8 mouse cellular contexts compared by ENCODE assay signal in genomic region chr8:11003917-11004470, GRCm38 (mm10). TPM values are rescaled to one million over a fixed set of nuclear protein-coding genes. Genes with fewer than 3 reads are reported as not detected.
DNase-seq lines count a peak whose midpoint lies in the region; ATAC-seq and TF ChIP-seq lines count a peak whose summit lies in the region.

No protein-coding gene starts in this region.

- peak overlapping the region; percentile 86 for H3K4me2 ChIP-seq in forebrain, postnatal 0 days (ENCODE audit: low read depth)
- H3K4me2 ChIP-seq in liver, embryonic 13.5 days = peak overlapping the region; percentile 97

- H3K4me1 ChIP-seq in heart, adult 2 months (ENCODE audit: control insufficient read depth, insufficient read depth, low read length) = peaks cover 15% of the 10 kb centered on the region
- peaks cover 60% of the 10 kb centered on the region for H3K4me1 ChIP-seq in forebrain, postnatal 0 days (ENCODE audit: insufficient read depth)
- H3K4me1 ChIP-seq in liver, embryonic 13.5 days (replicated peaks) = peaks cover 77% of the 10 kb centered on the region

- 48% methylated on average over 7 of the region's 7 CpGs for WGBS in heart, adult 2 months
- WGBS in forebrain, postnatal 0 days = 34% methylated on average over 7 of the region's 7 CpGs
- 54% methylated on average over 7 of the region's 7 CpGs for WGBS in liver, embryonic 13.5 days (ENCODE audit: insufficient replicate concordance)

- no peaks in the 10 kb centered on the region for H3K9me3 ChIP-seq in forebrain, postnatal 0 days (ENCODE audit: low read length)
- no peaks in the 10 kb centered on the region for H3K9me3 ChIP-seq in liver, embryonic 13.5 days (replicated peaks)

- intact Hi-C loops in heart, adult 2 months (cut with DNase I) = loop anchor here (5.0 kb wide), 1 partner anchor 52 kb away; no protein-coding TSS in a partner anchor
- intact Hi-C loops in heart, postnatal 14 days (cut with DNase I) = loop anchor here (5.0 kb wide), 1 partner anchor 42 kb away; no protein-coding TSS in a partner anchor

- ATAC-seq in forebrain, postnatal 0 days = no peak
- no peak for ATAC-seq in liver, embryonic 13.5 days (ENCODE audit: low read depth)

- 0 out of 2 replicates have a peak, but pooled peaks cover 2% of the 10 kb centered on the region for H3K79me2 ChIP-seq in heart, adult 2 months (replicated peaks; ENCODE audit: control insufficient read depth, insufficient read depth, low read length)

- H3K9ac ChIP-seq in heart, adult 2 months (ENCODE audit: low read depth, low read length) = peak overlapping the region; percentile 48
- H3K9ac ChIP-seq in forebrain, postnatal 0 days = peak overlapping the region; percentile 45
- H3K9ac ChIP-seq in liver, embryonic 13.5 days = peak overlapping the region; percentile 97

- H3K27ac ChIP-seq in heart, adult 2 months = no peak overlapping the region; the same call in 1 of the 2 replicates
- no peak overlapping the region for H3K27ac ChIP-seq in forebrain, postnatal 0 days (ENCODE audit: low read depth, low read length)
- H3K27ac ChIP-seq in liver, embryonic 13.5 days = peak overlapping the region; percentile 75

- TF ChIP-seq POLR2A in heart, adult 2 months (IDR thresholded peaks at IDR 0.05; ENCODE audit: insufficient read depth, low read depth, low read length) = no peak

- no peak for TF ChIP-seq CTCF in heart, adult 2 months (IDR thresholded peaks at IDR 0.05)
- no peak for TF ChIP-seq CTCF in forebrain, postnatal 0 days (IDR thresholded peaks at IDR 0.05; ENCODE audit: low read depth)

- no peak for TF ChIP-seq EP300 in heart, adult 2 months (IDR thresholded peaks at IDR 0.05; ENCODE audit: insufficient read depth, low read depth, low read length)

- no peaks in the 10 kb centered on the region for H3K36me3 ChIP-seq in heart, adult 2 months (ENCODE audit: control insufficient read depth, insufficient read depth, low read length)
- H3K36me3 ChIP-seq in forebrain, postnatal 0 days (ENCODE audit: insufficient read depth) = no peaks in the 10 kb centered on the region; the same call in 1 of the 2 replicates
- peaks cover 43% of the 10 kb centered on the region for H3K36me3 ChIP-seq in liver, embryonic 13.5 days

- H3K4me3 ChIP-seq in heart, adult 2 months = peak overlapping the region; percentile 44
- H3K4me3 ChIP-seq in forebrain, postnatal 0 days (ENCODE audit: low read depth, low read length) = peak overlapping the region; percentile 40
- peak overlapping the region; percentile 92 for H3K4me3 ChIP-seq in liver, embryonic 13.5 days (replicated peaks)

- H3K27me3 ChIP-seq in heart, adult 2 months (ENCODE audit: control insufficient read depth, insufficient read depth, low read length) = no peaks in the 10 kb centered on the region
- no peaks in the 10 kb centered on the region for H3K27me3 ChIP-seq in forebrain, postnatal 0 days (ENCODE audit: insufficient read depth, low read length)
- no peaks in the 10 kb centered on the region for H3K27me3 ChIP-seq in liver, embryonic 13.5 days

- no peak for DNase-seq in heart, adult 2 months
- no peak for DNase-seq in heart, postnatal 14 days
- DNase-seq in B cell, adult 2 months = peak; percentile 54 to 60
- DNase-seq in forebrain, postnatal 0 days = peak; percentile 20
- DNase-seq in liver, embryonic 13.5 days = no peak
- DNase-seq in urinary bladder, postnatal 25 days (ENCODE audit: low spot score) = no peak
- DNase-seq in adipocyte (ENCODE audit: low spot score) = no peak
- DNase-seq in testis, postnatal 10 days (ENCODE audit: low spot score) = no peak

RNA-seq across cellular contexts. Expression of gene Irs2, which starts 4.3 kb away (rescaled TPM):
- total RNA-seq in heart, adult 2 months (2021) = 10 to 100 TPM; 13.5 to 19.0 TPM
- 4.5 TPM in 2 replicates for polyA plus RNA-seq in heart, adult 2 months (2012; rRNA removed)
- 10 to 100 TPM; 14.6 to 31.6 TPM for total RNA-seq in heart, postnatal 14 days (2021)
- total RNA-seq in forebrain, postnatal 0 days (2014; rRNA removed) = 28.2 and 37.3 TPM in 2 replicates
- polyA plus RNA-seq in forebrain, postnatal 0 days (2015; fragmentation: Nextera tagmentation; extraction: Ambion mirVana) = 5.5 and 7.6 TPM in 2 replicates
- polyA plus RNA-seq in liver, embryonic 13.5 days (2015; fragmentation: Nextera tagmentation; extraction: Ambion mirVana) = 2.9 and 3.4 TPM in 2 replicates

Comparison
In these comparisons a context has a peak if more than half of its experiments do, and no peak if none do; other contexts are left out.
1. DNase-seq: peak in B cell, adult 2 months (2 of 2) and forebrain, postnatal 0 days (single experiment); none in heart, adult 2 months (0 of 2), heart, postnatal 14 days (0 of 2), liver, embryonic 13.5 days (single experiment), urinary bladder, postnatal 25 days (single experiment), adipocyte (single experiment) and testis, postnatal 10 days (single experiment).
2. H3K4me3 ChIP-seq: peak in every context shown above with its lines; median percentile 92 in liver, embryonic 13.5 days; 44 in heart, adult 2 months; 40 in forebrain, postnatal 0 days.
3. H3K9ac ChIP-seq: peak in every context shown above with its lines; median percentile 97 in liver, embryonic 13.5 days; 48 in heart, adult 2 months; 45 in forebrain, postnatal 0 days.